Mouse (Mus musculus): ENCODE measurements at regions not wholly inside any gene's neighbourhood (a gene's known extent, or its start where the extent isn't known, plus 50 kb on each side); places are given as distances from the start of the nearest gene placed in this dataset.
A peak's percentile ranks its signal among the peaks of the same experiment; 100 is the strongest.

DNA sequence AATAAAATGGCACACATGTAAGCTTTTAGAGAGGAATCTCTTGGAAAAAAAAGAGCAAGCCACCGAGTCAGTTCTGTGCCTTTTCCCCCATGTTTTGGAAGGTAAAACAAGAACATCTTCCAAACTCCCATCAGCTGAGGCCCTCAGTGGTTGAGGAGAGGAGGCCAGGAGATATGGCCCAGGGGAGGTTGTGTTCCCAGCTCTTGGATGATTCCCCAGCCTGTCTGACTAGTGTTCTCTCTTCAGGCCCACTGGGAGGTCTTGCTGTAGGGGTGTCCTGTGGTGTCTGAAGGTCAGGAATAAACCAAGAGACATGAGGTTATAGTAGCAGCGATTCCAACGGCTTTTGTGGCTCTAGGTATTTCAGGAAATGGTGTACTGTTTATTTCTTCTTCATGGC lies 643.2 kb downstream of the Rnf144a start:
- no peak for DNase-seq

DNA sequence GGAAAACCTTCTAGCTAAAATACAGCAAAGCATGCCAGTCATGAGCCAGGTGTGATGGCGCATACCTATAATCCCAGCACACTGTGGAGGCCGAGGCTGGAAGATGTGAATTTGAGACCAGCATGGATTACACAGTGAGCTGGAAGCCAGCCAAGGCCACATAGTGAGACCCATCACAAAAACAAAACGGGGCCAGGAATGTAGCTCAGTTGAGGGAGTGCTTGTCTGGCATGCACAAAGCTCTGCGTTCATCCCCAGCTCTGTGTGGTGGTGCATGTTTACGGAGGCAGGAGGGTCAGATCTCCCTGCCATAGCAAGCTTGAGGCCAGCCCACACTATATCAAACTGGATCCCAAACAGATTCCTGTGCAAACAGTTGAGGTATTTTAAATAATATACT lies 646.4 kb downstream of the Rnf144a start:
- DNase-seq = peak; percentile 20

DNA sequence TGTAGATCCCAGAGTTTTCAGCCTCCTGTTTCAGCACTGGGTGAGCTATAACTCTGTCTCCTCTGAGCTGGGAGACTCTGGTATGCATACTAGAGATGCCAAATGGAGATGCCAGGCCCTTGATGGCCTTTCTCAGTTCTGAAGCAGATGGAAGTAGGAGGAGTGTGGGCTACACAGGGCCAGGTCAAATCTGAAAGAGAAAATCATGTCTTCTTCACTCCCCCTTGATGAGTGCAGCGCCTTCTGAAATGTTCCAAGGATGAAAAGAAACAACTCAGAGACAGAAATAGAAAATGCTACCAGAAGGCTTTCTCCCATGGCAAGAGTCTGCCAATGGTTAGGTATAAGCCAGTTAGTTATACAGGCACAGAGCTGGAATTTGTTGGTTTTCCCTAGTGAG lies 652.0 kb downstream of the Rnf144a start:
- DNase-seq = no peak

DNA sequence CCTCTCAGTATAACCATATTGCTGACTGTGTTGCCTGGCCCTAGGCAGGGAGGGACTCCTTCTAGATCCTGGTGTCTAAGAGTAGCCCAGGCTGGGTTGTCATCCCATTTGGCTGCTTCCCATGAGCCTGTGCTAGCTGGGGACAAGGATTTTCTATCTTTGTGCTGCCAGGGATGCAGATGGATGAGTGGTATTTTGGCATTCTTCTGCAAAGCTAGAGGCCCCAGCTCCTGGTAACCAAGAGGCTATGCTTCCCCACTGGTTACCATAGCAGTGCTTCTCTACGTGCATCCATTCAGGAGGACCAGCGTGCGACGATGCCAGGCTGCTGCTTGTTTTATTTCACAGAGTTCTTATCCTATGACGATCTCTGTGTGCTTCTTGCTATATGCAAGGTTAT lies 658.0 kb downstream of the Rnf144a start:
- DNase-seq = peak; percentile 18

DNA sequence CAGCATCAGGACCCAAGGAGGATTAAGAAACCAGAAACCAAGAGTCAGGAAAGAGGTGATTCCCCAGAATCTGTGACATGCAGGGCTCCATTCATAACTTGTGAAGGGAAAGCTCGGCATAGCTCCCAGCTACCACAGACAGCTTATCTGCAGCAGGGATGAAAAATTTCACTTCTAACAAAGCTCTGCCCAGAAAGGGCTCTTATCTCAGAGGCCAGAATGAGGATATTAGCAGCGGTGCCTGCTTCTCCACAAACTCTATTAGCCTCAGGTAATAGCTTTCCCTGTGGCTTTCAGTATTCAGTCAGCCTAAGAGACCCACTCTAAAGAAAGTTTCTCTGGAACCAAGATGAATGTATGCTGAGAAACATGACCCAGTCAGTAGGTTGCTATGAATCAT lies 636.9 kb upstream of the Id2 start:
- no peak for DNase-seq

DNA sequence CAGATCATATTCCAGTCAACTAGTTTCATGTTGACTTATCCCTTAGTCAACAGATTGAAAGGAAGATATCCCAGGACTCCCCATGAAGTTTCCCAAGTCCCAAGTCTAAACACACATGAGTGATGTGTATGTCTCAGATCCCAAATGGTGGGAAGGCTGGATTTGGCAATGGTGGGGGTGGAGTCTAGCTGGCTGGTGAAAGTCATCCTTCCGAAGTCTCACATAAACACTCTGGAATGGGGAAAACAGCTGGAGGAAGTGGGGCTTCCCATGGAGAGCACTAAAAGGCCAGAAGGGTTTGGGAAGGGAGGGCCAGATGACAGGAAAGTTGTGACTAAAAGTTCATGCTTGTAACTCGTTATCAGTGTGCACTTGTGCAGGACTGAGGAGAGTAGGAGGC lies 628.8 kb upstream of the Id2 start:
- no peak for DNase-seq

DNA sequence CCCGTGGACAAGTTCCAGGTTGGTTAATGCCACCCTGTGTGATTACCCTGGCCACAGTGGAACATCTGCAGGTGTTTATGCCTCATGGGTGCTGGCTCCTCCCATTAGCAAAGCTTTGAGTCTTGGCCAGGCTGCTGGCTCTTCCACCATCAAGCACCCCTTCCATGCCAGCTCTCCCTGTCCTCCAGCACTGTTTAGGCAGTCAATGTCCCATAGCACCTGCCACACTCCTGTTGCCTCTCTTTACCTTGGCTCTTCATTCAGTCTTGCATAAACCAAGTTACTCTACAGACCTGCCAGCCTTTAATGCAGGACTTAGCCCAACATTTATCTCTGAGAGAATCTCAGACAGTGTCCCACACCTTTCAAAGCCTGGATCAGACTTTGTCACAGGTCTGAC lies 614.2 kb upstream of the Id2 start:
- DNase-seq = no peak

DNA sequence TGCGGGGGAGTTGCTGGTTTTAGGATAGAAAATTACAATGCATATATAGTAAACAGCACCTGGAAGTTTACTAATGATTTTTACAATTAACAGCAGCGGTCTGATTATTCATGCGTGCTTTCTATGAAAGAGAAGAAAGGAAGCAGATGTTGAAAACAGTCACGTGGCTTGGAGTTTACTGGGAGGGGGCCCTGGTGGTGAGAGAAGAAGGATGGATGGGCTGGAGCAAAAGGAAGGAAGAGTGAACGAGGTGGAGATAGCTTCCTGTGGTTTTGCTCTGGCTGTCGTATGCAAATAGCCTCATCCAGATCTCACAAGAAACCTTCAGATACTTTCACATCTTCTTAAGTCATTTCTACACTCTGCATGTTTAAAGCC lies 606.1 kb upstream of the Id2 start:
- DNase-seq = no peak

DNA sequence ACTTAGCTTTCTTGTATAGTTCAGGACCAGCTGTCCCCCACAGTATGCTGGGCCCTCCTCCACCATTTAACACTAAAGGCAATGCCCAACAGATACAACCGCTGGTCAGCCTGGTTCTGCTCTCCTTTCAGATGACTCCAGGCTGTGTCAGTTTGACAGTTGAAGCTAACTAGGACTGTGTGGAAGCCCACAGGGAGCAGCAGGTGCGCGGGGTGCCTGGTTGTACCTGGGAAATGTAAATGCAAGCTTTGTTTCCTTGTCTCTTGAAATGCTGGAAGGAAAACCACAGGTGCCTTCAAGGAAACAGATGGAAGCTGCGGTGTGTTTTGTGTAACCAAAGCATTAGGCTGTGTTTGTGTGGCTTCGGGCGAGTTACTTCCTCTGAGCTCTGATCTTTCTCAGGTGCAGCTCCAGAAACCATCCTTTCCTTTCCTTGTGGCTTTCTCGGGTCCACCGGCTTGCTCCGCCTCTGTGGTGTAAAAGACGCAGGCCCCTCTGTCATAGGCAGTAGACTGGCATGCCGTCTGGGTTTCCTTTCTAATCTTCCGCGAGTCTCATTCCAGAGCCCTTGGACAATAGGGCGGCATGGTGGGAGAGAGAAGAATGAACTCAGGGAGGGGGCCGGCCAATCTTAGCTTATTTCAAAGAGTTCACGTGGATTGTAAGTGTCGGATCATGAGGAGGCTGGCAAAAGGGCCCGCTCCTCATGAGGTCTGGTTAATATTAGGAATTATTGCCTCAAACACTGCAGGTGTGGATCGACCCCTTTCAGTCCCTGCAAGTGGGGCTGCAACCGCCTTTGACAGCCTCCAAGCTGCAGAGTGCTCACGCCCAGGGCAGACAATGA lies 605.5 kb upstream of the Id2 start:
- no peak for DNase-seq

DNA sequence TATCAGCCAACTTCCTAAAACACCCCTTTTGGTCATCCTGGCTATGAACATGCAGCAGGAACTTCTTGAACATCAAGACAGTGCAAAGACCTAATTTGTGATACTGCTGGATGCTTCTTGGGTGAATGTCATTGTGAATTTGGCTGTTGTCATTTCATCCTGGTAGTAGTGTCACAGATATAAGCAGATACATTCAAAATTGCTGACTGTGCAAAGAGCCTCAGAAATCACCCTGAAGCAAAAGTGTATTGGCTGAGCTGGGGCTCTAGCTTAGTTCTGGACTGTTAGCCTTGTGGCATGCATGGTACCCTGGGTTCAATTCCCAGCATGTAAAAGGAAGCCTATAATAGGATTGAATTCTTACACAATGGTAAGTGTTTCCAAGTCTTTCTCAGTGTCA lies 590.1 kb upstream of the Id2 start:
- DNase-seq = no peak

DNA sequence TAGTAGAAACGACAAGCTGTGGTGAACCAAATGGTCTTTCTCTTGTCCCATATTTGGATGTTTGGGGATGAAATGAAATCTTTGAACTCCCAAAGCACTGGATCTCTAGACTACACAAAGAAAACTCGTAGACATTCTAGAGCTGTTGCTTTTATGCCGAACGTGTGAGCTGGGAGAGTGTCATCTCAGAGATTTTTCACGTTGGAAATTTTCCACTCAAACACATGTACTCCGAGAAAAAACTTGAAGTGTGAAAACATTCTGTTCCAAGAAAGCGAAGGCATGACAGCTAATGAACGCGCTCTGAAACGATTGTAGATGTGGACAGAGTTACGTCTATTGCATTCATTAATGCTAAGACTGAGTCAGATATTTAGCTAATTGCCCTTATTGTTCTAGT lies 579.7 kb upstream of the Id2 start:
- no peak for DNase-seq

DNA sequence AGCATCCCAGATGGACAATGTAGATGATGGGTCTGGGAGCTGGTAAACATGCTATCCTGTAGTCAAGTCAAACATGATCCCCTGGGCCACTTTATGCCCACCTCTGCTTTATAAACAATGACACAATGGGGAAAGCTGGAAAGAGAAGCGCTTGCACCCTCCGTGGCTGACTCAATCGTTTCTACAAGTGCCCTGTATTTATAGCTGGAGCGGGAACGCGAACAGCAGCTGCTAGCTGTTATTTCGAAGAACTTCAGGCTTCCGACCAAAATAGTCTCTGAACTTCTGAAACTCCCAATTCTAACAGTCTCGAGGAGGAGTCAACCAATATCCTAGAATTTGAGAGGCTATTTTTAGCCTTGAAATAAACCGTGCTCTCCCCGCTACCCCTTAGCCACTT lies 571.4 kb upstream of the Id2 start:
- DNase-seq = no peak

DNA sequence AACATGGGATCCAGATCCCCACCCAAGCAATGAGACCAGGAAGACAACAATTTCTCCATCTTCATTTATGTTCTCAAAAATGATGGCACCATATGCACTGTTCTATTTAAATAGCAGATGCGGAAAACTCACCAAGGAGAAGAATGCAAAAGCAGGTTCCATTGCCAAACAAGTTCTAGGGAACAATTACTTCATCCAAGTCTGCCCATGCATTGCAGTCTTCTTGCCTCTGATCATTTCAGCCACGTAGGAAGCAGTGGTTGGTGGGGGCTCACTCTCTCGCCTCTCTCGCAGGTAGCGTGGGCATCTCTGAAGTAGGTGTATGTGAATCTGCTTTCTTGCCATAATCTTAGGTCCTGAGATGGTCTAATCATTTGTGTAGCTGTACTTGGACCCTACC lies 557.5 kb upstream of the Id2 start:
- DNase-seq = no peak

DNA sequence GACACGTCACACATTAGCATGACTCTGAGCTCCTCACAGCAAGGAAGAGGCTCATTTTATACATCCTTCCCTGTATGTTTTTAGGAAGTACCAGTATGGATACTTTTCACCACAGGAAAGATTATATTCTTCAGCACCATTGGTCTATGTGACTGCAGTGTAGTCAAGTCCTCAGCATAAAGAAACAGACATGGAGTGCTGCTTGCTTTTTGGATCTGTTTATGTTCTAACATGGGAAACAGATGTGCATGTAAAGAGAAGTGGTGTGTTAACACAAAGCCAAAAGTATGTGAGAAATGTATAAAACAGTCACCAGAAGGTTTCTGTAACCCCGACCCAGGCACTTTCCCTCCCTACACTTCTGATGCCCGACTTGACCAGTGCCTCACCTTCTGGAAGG lies 553.3 kb upstream of the Id2 start:
- DNase-seq = no peak

DNA sequence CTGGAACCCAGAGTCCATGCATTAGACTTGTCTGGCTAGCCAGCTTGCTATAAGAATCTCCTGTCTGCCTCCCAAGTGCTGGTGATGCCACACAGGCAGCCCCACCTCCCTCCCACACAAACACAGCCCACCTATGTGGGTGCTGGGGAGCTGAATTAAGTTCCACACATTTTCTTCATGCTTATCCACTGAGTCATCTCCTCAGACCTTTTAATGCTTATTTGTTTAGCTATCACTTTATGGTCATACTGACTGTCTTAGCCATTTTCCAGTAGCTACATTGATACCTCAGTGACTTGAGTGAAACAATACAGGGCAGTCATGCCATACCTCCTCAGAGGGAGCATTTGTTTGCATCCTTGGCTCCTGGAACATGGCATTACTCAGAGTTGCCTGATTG lies 531.1 kb upstream of the Id2 start:
- no peak for DNase-seq

DNA sequence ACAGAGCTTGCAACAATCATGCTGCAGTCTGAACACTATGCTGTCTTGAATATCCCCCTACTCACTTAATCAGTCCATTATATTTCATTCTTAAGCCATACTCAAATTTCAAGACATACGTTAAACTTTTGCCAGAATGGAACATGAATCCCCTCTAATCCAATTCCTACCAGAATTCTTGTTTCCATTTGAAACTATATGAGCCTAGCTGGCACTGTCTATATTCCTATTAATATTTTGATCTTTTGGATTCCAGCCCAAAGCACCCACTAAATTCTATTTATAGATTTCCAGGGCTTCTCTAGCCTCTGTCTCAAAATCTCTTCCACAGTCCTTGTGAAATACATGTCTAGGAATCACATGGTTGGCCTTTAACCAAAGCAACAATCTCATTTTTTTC lies 528.9 kb upstream of the Id2 start:
- DNase-seq = no peak

DNA sequence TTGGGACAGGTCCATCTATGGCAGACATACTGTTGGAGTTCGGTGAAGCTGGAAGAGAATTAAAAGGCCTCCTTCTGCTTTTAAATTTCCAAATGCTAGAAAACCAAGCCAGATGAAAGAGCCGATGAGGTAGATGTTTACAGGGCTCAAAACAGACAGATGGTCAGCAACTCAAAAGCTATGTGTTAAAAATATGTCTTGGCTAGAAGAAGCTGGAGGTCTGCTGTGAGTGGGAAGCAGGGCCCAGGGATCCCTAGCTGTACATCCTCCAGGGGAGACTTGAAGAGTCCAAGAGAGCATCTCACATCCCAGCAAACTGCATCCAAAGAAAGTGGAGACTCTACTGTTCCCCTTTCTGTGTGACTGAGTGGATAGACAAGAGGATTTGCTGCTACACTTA lies 526.5 kb upstream of the Id2 start:
- no peak for DNase-seq

DNA sequence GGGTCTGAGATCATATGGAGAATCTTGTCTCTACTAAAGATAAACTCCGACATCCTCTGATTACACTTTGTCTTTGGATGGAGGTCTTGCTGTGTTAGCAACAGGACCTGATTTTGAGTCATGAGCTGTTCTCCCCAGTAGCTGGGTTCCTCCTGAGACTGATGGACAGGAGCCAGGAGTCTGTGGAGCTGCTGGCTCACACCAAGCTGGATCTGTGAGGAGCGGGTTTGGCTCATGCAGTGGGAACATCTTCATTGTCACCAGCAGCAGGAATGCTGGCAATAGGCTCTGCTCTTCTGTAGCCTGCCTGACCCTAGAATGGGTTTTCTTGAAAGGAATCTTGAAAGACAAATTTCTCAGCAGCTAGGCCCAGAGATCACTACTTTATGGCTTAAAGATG lies 524.2 kb upstream of the Id2 start:
- peak; percentile 39 for DNase-seq

DNA sequence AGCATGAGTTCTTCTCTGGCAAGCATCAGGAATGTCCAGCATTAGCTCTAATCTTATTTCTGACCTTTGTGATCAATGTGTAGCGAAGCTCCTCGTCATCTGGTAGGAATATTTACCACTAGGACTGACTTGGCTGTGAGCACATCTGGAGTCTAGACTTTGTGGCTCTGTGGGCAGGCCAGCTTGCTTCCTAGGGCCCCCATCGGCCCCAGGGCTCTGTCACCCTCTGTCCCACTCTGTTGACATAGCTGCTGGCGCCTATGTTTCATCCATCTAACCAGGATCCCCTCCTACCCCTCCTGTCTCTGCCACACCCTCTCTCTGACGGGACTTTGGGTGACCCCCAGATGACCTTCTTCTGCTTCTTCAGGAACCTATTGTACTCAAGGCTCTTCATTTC lies 520.6 kb upstream of the Id2 start:
- no peak for DNase-seq

DNA sequence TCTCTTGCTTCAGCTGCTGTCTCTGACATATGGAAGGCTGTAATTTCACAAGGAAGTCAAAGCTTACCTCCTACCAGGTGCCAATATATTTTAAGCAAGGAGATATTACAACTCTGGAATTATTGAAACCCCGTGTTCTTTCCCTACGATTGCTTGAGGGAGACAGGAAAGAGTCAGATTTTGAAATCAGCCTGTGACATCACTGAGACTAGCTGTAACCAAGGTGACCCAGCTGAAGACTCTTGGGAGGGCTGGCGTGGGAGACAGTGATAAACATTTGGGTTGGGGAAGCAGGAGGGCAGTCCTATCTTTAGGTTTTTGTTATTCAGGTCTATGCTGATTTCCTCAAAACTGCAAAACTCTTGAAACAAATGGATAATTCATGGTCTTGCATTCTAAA lies 518.4 kb upstream of the Id2 start:
- no peak for DNase-seq

DNA sequence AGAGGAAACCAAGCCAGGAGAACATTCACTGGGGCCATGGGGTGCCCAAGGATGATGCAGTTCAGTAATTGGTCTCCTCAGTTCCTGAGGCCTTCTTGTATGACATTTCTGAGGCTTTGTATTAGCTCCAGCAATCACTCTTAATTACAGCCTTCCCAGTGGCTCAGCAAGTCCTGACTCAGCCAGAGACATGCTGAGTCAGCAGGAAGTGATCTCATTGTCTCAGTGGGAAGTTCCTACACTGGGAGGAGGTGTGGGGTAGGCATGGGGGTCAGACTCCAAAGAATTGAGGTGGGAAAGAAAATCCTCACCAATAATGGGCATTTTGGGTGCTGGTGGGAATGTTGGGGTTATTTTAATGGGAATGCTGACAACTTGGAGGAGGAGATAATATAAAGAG lies 516.5 kb upstream of the Id2 start:
- no peak for DNase-seq

DNA sequence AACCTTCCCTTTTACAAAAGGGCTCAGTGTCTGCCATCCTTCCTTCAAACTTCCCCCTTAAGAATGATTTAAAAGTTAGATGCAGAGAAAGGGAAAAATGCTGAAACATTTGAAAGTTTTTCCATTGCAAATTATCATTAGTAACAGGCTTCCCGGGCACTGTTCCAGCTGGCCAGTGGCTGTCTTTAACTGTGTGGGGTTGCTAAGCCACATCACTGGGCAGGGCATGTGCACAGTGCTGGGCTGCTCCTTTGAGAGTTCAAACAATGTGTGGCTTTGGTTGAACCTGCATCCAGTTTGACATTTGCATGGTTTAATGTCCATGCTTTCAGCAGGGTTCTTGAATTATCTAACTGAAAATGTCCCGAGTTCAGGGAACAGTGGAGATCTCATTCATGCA lies 512.1 kb upstream of the Id2 start:
- no peak for DNase-seq

DNA sequence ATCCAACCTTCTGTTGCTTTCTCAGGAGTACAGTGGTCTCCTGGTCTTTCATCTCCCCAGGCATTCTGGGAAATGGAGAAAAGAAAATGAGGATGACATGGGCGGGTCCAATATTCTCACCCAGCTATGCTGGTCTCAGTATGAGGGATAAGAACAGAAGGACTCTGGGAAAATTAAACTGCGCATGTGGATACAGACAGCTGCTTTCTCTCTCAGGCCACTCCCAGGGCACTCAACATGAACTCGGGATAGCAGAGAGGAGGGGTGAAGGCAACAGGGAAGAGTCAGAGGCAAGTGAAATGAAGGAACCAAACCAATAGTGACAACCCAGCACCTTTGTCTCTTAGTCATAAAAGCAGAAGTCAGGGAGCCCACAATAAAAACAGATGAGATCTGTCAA lies 508.5 kb upstream of the Id2 start:
- DNase-seq = no peak

DNA sequence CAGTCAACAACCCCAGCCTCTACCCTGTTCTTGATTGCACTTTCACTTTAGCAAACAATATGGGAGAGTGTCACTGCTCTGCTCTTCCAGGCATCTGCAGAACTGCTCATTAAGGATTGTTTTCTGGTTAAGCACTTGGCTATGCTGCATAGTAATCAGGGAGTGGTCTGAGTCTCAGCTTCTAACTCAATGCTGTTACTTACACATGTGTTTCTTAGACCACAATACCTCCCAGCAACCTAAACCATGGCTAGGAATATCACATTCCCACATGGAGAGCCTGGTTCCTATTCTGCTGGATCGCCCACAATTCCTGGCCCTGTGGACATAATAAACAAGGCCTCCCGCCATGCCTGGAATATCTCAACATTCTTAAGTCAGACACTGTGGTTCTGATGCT lies 493.3 kb upstream of the Id2 start:
- DNase-seq = no peak

DNA sequence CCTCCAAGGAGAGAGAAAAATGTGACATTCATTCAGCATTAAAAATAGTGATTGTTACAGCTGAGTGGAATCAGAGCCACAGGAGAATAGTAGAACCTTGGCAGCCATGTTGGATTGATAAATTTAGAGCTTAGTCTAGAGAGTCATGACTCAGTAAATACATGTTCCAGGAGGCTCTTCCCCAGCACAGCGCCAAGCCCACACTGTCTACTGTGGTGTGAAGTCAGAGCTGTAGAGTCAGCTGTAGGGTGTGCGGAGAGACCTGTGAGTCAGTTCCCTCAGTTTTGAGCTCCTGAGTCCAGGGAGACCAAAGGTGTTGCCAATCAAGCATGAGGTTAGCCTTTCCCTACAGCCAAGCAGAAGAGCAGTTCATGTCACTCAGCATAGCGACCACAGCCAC lies 488.8 kb upstream of the Id2 start:
- DNase-seq = no peak

DNA sequence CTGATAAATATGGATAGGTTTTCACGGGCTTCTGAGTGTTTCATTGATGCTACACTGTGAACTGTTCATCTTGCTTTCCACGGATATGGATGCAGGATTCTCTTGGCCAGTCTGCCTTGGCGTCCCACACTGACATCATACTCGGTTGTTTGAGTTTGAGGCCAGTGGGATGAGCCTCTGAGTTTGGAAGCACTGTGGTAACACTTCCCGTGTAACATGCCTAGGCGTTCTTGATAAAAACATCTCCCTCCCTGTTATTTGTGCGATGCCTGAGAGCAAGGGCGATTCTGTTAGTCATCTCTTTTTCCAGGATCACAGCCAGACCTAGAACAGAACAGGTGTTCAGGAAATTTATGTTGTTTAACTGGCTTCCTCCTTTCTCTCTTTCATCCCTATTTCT lies 482.5 kb upstream of the Id2 start:
- DNase-seq = no peak

All from cerebellum, adult 11 months (tissue).